Mouse (Mus musculus): ENCODE measurements around the gene Hsd17b2.

Gene Hsd17b2

GRCm38 (mm10) chr8:117772597-117772996, 70.9 kb downstream of the Hsd17b2 start:
- no peak for DNase-seq (ENCODE audit: low spot score)

GRCm38 (mm10) chr8:117775626-117776025, 73.9 kb downstream of the Hsd17b2 start:
- no peak for DNase-seq (ENCODE audit: low spot score)

GRCm38 (mm10) chr8:117776075-117776474, 74.4 kb downstream of the Hsd17b2 start:
- DNase-seq (ENCODE audit: low spot score), result no peak

GRCm38 (mm10) chr8:117778531-117779322, 77.0 kb downstream of the Hsd17b2 start:
- no peak for DNase-seq (ENCODE audit: low spot score)

GRCm38 (mm10) chr8:117779344-117779743, 77.6 kb downstream of the Hsd17b2 start:
- no peak for DNase-seq (ENCODE audit: low spot score)

- DNase-seq (ENCODE audit: low spot score), result no peak
Measured at GRCm38 (mm10) chr8:117781375-117782129, 79.8 kb downstream of the Hsd17b2 start.

- DNase-seq (ENCODE audit: low spot score), result no peak
Measured at GRCm38 (mm10) chr8:117783021-117783420, 81.3 kb downstream of the Hsd17b2 start.

- no peak for DNase-seq (ENCODE audit: low spot score)
Measured at GRCm38 (mm10) chr8:117786428-117786827, 84.7 kb downstream of the Hsd17b2 start.

- no peak for DNase-seq (ENCODE audit: low spot score)
Measured at GRCm38 (mm10) chr8:117792616-117793144, 91.0 kb downstream of the Hsd17b2 start.

GRCm38 (mm10) chr8:117794581-117794980, 92.9 kb downstream of the Hsd17b2 start:
- no peak for DNase-seq (ENCODE audit: low spot score)

- no peak for DNase-seq (ENCODE audit: low spot score)
Measured at GRCm38 (mm10) chr8:117796464-117796863, 94.8 kb downstream of the Hsd17b2 start.

GRCm38 (mm10) chr8:117798066-117798465, 96.4 kb downstream of the Hsd17b2 start:
- DNase-seq (ENCODE audit: low spot score), result no peak

- DNase-seq (ENCODE audit: low spot score), result peak; percentile 87
Measured at GRCm38 (mm10) chr8:117801443-117802298, 100.0 kb downstream of the Hsd17b2 start, which contains the start of gene Mphosph6. TSS of gene Mphosph6 (minus strand) at chr8:117801943.

- DNase-seq (ENCODE audit: low spot score), result no peak
Measured at GRCm38 (mm10) chr8:117802299-117802689, 100.6 kb downstream of the Hsd17b2 start.

GRCm38 (mm10) chr8:117805419-117805818, 103.7 kb downstream of the Hsd17b2 start:
- no peak for DNase-seq (ENCODE audit: low spot score)

Data from urinary bladder, postnatal 10 days (tissue).